Mouse (Mus musculus) heart, adult 2 months (tissue): ENCODE measurements at regions not wholly inside any gene's neighbourhood (a gene's known extent, or its start where the extent isn't known, plus 50 kb on each side); places are given as distances from the start of the nearest gene placed in this dataset.

Experiments
- DNase-seq, 2 experiments: peaks; one replicate each; pipeline ENCODE4 v3.0.0; 2021
- H3K27ac ChIP-seq: fragments of 200-600 bp; 2 replicates; pipeline ENCODE4 v1.8.1; 2022
- H3K27me3 ChIP-seq: fragments of 200-500 bp; 2 replicates; pipeline ENCODE4 v1.6.1; 2012; ENCODE audit warnings: mild to moderate bottlenecking, low read length, inconsistent platforms, mixed read lengths; ENCODE audit not compliant: control insufficient read depth, insufficient read depth
- H3K36me3 ChIP-seq: fragments of 200-500 bp; 2 replicates; pipeline ENCODE4 v1.6.1; 2012; ENCODE audit warnings: low read length, inconsistent platforms; ENCODE audit not compliant: control insufficient read depth, insufficient read depth
- H3K4me1 ChIP-seq: fragments of 200-500 bp; 2 replicates; pipeline ENCODE4 v1.6.1; 2011; ENCODE audit warnings: low read length; ENCODE audit not compliant: control insufficient read depth, insufficient read depth
- H3K4me3 ChIP-seq: fragments of 200-600 bp; 2 replicates; pipeline ENCODE4 v1.8.1; 2022
- H3K79me2 ChIP-seq: fragments of 200-500 bp; replicated peaks from 2 replicates; pipeline ENCODE4 v1.6.1; 2012; ENCODE audit warnings: mild to moderate bottlenecking, inconsistent platforms, low read length, moderate library complexity, mixed read lengths; ENCODE audit not compliant: control insufficient read depth, insufficient read depth
- H3K9ac ChIP-seq: fragments of 200-500 bp; 2 replicates; pipeline ENCODE4 v1.6.1; 2012; ENCODE audit warnings: low read depth, mild to moderate bottlenecking, control low read depth, inconsistent platforms, low read length, mixed read lengths
- CTCF ChIP-seq: fragments of 200-600 bp; IDR thresholded peaks from 2 replicates; pipeline ENCODE4 v1.8.1; 2022; ENCODE audit warnings: antibody characterized with exemption, mild to moderate bottlenecking, moderate library complexity
- EP300 ChIP-seq: fragments of 200-500 bp; IDR thresholded peaks from 2 replicates; pipeline ENCODE4 v1.6.1; 2011; ENCODE audit warnings: low read depth, low read length, control low read depth; ENCODE audit not compliant: insufficient read depth
- POLR2A ChIP-seq: fragments of 200-500 bp; IDR thresholded peaks from 2 replicates; pipeline ENCODE4 v1.6.1; 2011; ENCODE audit warnings: mild to moderate bottlenecking, low read depth, low read length, control low read depth; ENCODE audit not compliant: insufficient read depth
- WGBS: fragments of 180-500 bp; shearing (Covaris S2); methylation state at CpG from one replicate; pipeline ENCODE4 v1.1.7; 2018; 5-methylcytosine and 5-hydroxymethylcytosine counted together
- intact Hi-C: fragments of 180-260 bp; cut with DNase I; formaldehyde crosslinking; loops from one replicate; pipeline ENCODE4 v1.15.1; 2025

DNA sequence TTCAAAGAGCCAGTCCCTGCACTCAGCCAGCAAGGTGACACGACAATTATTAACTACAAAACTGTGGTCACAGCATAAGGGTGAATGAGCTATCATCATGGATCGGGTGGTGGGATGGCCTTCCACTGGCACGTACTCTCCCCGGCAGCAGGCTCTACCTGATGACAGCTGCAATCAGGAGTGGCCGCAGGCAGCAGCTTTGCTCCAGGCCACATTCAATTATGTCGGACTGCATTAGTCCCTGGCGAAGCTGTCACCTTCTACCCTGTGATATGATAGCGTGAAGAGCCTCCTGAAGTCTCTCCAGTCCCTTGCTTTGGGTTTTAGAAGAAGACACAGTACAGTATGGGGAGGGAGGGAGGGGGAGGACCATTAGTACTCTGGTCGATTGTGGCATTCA is 141.4 kb upstream of the Tfap2d start:
- WGBS: 38% methylated on average over 9 of the region's 9 CpGs
- TF ChIP-seq POLR2A: no peak
- TF ChIP-seq CTCF: no peak
- TF ChIP-seq EP300: no peak

DNA sequence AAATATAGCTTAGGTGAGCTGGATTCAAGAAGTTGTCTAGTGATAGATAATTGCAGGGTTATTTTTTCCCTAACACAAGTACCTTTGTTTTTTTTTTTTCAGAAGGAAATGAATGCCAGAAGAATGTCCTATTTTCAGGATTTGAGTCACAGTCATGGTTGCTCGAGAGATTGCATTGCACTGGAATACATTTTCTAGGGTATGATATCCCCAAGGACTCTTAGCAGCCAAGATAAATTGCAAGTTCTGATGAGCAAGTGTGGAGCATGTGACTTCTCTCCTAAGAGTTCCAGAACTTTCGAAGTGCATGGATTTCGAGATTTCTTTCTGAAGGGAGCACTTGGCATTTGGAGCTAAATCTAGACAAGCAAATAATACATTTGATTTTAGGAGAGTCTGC is 140.9 kb upstream of the Tfap2d start:
- DNase-seq: no peak
- Histone ChIP-seq H3K4me3 (no peak overlapping the region), H3K27ac (no peak overlapping the region), H3K36me3 (no peaks in the 10 kb centered on the region), H3K9ac (no peak overlapping the region), H3K79me2 (no peaks in the 10 kb centered on the region), H3K27me3 (no peaks in the 10 kb centered on the region), H3K4me1 (no peaks in the 10 kb centered on the region)
- intact Hi-C loops: no loop called here
- no peak for TF ChIP-seq CTCF
- TF ChIP-seq EP300: no peak
- no peak for TF ChIP-seq POLR2A
- 38% methylated on average over 3 of the region's 3 CpGs for WGBS

More for the DNA sequence above, 141.4 kb upstream of the Tfap2d start:
- H3K4me3 ChIP-seq: no peak overlapping the region
- intact Hi-C loops: no loop called here
- DNase-seq: no peak
- no peaks in the 10 kb centered on the region for H3K36me3 ChIP-seq
- H3K4me1 ChIP-seq: no peaks in the 10 kb centered on the region
- no peak overlapping the region for H3K27ac ChIP-seq
- no peak overlapping the region for H3K9ac ChIP-seq
- H3K27me3 ChIP-seq: no peaks in the 10 kb centered on the region
- H3K79me2 ChIP-seq: no peaks in the 10 kb centered on the region

GRCm38 (mm10) chr1:18968935-18969334 is 133.9 kb upstream of the Tfap2d start:
- TF ChIP-seq EP300 (no peak), POLR2A (no peak), CTCF (no peak)
- no peak for DNase-seq
- Histone ChIP-seq H3K4me3 (no peak overlapping the region), H3K27ac (no peak overlapping the region), H3K27me3 (no peaks in the 10 kb centered on the region), H3K36me3 (no peaks in the 10 kb centered on the region), H3K9ac (no peak overlapping the region), H3K4me1 (no peaks in the 10 kb centered on the region), H3K79me2 (no peaks in the 10 kb centered on the region)
- intact Hi-C loops: no loop called here
- WGBS: 48% methylated on average over 2 of the region's 2 CpGs

- Histone ChIP-seq H3K4me1 (no peaks in the 10 kb centered on the region), H3K36me3 (no peaks in the 10 kb centered on the region), H3K9ac (no peak overlapping the region), H3K4me3 (no peak overlapping the region), H3K27me3 (no peaks in the 10 kb centered on the region), H3K79me2 (no peaks in the 10 kb centered on the region), H3K27ac (no peak overlapping the region)
- no peak for DNase-seq
- intact Hi-C loops: loop anchor here (5.0 kb wide), 1 partner anchor 608 kb away; no protein-coding TSS in a partner anchor
- no peak for TF ChIP-seq POLR2A
- no peak for TF ChIP-seq EP300
- TF ChIP-seq CTCF: no peak
Measured at GRCm38 (mm10) chr1:18970173-18970572, 132.6 kb upstream of the Tfap2d start.

- WGBS: 70% methylated on average over 6 of the region's 6 CpGs
- Histone ChIP-seq H3K27me3 (no peaks in the 10 kb centered on the region), H3K79me2 (no peaks in the 10 kb centered on the region), H3K9ac (no peak overlapping the region), H3K4me1 (no peaks in the 10 kb centered on the region), H3K27ac (no peak overlapping the region), H3K4me3 (no peak overlapping the region), H3K36me3 (no peaks in the 10 kb centered on the region)
- intact Hi-C loops: loop anchor here (5.0 kb wide), 1 partner anchor 612 kb away; no protein-coding TSS in a partner anchor
- no peak for DNase-seq
- no peak for TF ChIP-seq CTCF
- no peak for TF ChIP-seq POLR2A
- no peak for TF ChIP-seq EP300
Measured at GRCm38 (mm10) chr1:18973826-18974620, 128.8 kb upstream of the Tfap2d start.

- no peak for DNase-seq
- no peaks in the 10 kb centered on the region for H3K27me3 ChIP-seq
- TF ChIP-seq POLR2A: no peak
- no peak for TF ChIP-seq EP300
- no peak for TF ChIP-seq CTCF
- no peak overlapping the region for H3K4me3 ChIP-seq
- intact Hi-C loops: loop anchor here (5.0 kb wide), 2 partner anchors 563 to 613 kb away; no protein-coding TSS in a partner anchor
- H3K27ac ChIP-seq: no peak overlapping the region
- H3K9ac ChIP-seq: no peak overlapping the region
- no peaks in the 10 kb centered on the region for H3K36me3 ChIP-seq
- WGBS: 79% methylated on average over 2 of the region's 2 CpGs
- H3K79me2 ChIP-seq: no peaks in the 10 kb centered on the region
- no peaks in the 10 kb centered on the region for H3K4me1 ChIP-seq
Measured at GRCm38 (mm10) chr1:18974860-18975439, 127.9 kb upstream of the Tfap2d start.
